Mouse (Mus musculus) brain, adult 2 months (tissue): Measurements from ENCODE around the gene Atp1a1.

Source experiments
- DNase-seq: peaks from one replicate; pipeline ENCODE4 v3.0.0; 2011; ENCODE audit warnings: low read depth, low spot score

The Atp1a1 gene

GRCm38 (mm10) chr3:101604550-101605223 lies at the start of gene Atp1a1:
TSS of gene Atp1a1 (minus strand) at chr3:101604684.
- DNase-seq = peak; percentile 99

GRCm38 (mm10) chr3:101653446-101653845 lies 49.0 kb upstream of the Atp1a1 start:
- DNase-seq = peak; percentile 89

GRCm38 (mm10) chr3:101652967-101653366 lies 48.5 kb upstream of the Atp1a1 start:
- peak; percentile 86 for DNase-seq

GRCm38 (mm10) chr3:101650328-101650727 lies 45.8 kb upstream of the Atp1a1 start:
- no peak for DNase-seq

GRCm38 (mm10) chr3:101649271-101649670 lies 44.8 kb upstream of the Atp1a1 start:
- DNase-seq = no peak

- no peak for DNase-seq
Observed at GRCm38 (mm10) chr3:101648096-101648793, 43.8 kb upstream of the Atp1a1 start.

GRCm38 (mm10) chr3:101646806-101647205 lies 42.3 kb upstream of the Atp1a1 start:
- DNase-seq = no peak

- no peak for DNase-seq
Observed at GRCm38 (mm10) chr3:101645569-101646106, 41.2 kb upstream of the Atp1a1 start.

GRCm38 (mm10) chr3:101644062-101644802 lies 39.7 kb upstream of the Atp1a1 start:
- DNase-seq = no peak

- no peak for DNase-seq
Observed at GRCm38 (mm10) chr3:101643264-101643663, 38.8 kb upstream of the Atp1a1 start.

- DNase-seq = no peak
Observed at GRCm38 (mm10) chr3:101638223-101638622, 33.7 kb upstream of the Atp1a1 start.

- DNase-seq = no peak
Observed at GRCm38 (mm10) chr3:101636510-101636909, 32.0 kb upstream of the Atp1a1 start.

GRCm38 (mm10) chr3:101636086-101636485 lies 31.6 kb upstream of the Atp1a1 start:
- peak; percentile 92 for DNase-seq

GRCm38 (mm10) chr3:101634141-101634900 lies 29.8 kb upstream of the Atp1a1 start:
- DNase-seq = peak; percentile 82

- peak; percentile 93 for DNase-seq
Observed at GRCm38 (mm10) chr3:101628255-101628654, 23.8 kb upstream of the Atp1a1 start.

GRCm38 (mm10) chr3:101624287-101624686 lies 19.8 kb upstream of the Atp1a1 start:
- no peak for DNase-seq

- DNase-seq = no peak
Observed at GRCm38 (mm10) chr3:101619017-101619416, 14.5 kb upstream of the Atp1a1 start.

GRCm38 (mm10) chr3:101618505-101618904 lies 14.0 kb upstream of the Atp1a1 start:
- no peak for DNase-seq

GRCm38 (mm10) chr3:101617451-101617850 lies 13.0 kb upstream of the Atp1a1 start:
- no peak for DNase-seq

GRCm38 (mm10) chr3:101617007-101617406 lies 12.5 kb upstream of the Atp1a1 start:
- no peak for DNase-seq

GRCm38 (mm10) chr3:101615856-101616255 lies 11.4 kb upstream of the Atp1a1 start:
- no peak for DNase-seq
